Mouse (Mus musculus) myocyte (in vitro differentiated cells): Measurements from ENCODE around the gene Prg2.

Experiments
- CEBPB ChIP-seq: IDR thresholded peaks from 2 replicates; pipeline ENCODE4 v1.6.1; 2011; ENCODE audit warnings: mild to moderate bottlenecking, moderate library complexity; ENCODE audit not compliant: poor library complexity, insufficient read depth, severe bottlenecking
- E2F4 ChIP-seq: IDR thresholded peaks from one replicate; pipeline ENCODE4 v1.6.1; 2011; ENCODE audit warnings: mild to moderate bottlenecking, control low read depth, moderate library complexity; ENCODE audit not compliant: insufficient read depth
- MAX ChIP-seq: IDR thresholded peaks from one replicate; pipeline ENCODE4 v1.6.1; 2011; ENCODE audit warnings: low read depth, mild to moderate bottlenecking, control low read depth
- MYOD1 ChIP-seq, 3 experiments: IDR thresholded peaks; one replicate each; pipeline ENCODE4 v1.6.1; 2011; ENCODE audit warnings: control low read depth in 2 of 3, low read depth in 2 of 3, mild to moderate bottlenecking in 2 of 3, moderate library complexity in 1 of 3; ENCODE audit not compliant: insufficient read length in 2 of 3, control insufficient read depth in 1 of 3
- MYOG ChIP-seq, 3 experiments: IDR thresholded peaks; one replicate each; pipeline ENCODE4 v1.6.1; 2011; ENCODE audit warnings: control low read depth in 2 of 3, low read depth in 2 of 3, mild to moderate bottlenecking in 2 of 3; ENCODE audit not compliant: insufficient read length in 2 of 3, control insufficient read depth in 1 of 3, insufficient read depth in 1 of 3
- POLR2A ChIP-seq: IDR thresholded peaks from one replicate; pipeline ENCODE4 v1.6.1; 2011; ENCODE audit warnings: low read depth, mild to moderate bottlenecking, control low read depth, moderate library complexity; ENCODE audit not compliant: insufficient read length
- POLR2AphosphoS2 ChIP-seq: IDR thresholded peaks from one replicate; pipeline ENCODE4 v1.6.1; 2011; ENCODE audit warnings: low read depth, control low read depth; ENCODE audit not compliant: insufficient read length
- REST ChIP-seq: IDR thresholded peaks from one replicate; pipeline ENCODE4 v1.6.1; 2011; ENCODE audit warnings: mild to moderate bottlenecking, control low read depth, moderate library complexity; ENCODE audit not compliant: insufficient read depth, insufficient read length
- SRF ChIP-seq: IDR thresholded peaks from one replicate; pipeline ENCODE4 v1.6.1; 2011; ENCODE audit warnings: low read depth; ENCODE audit not compliant: control insufficient read depth, insufficient read length
- TCF12 ChIP-seq: IDR thresholded peaks from one replicate; pipeline ENCODE4 v1.6.1; 2011; ENCODE audit warnings: mild to moderate bottlenecking, control low read depth; ENCODE audit not compliant: poor library complexity, insufficient read depth, severe bottlenecking
- TCF3 ChIP-seq: IDR thresholded peaks from one replicate; pipeline ENCODE4 v1.6.1; 2011; ENCODE audit warnings: low read depth, control low read depth; ENCODE audit not compliant: insufficient read length
- USF1 ChIP-seq: IDR thresholded peaks from one replicate; pipeline ENCODE4 v1.6.1; 2011; ENCODE audit warnings: low read depth, mild to moderate bottlenecking, control low read depth, moderate library complexity

DNA sequence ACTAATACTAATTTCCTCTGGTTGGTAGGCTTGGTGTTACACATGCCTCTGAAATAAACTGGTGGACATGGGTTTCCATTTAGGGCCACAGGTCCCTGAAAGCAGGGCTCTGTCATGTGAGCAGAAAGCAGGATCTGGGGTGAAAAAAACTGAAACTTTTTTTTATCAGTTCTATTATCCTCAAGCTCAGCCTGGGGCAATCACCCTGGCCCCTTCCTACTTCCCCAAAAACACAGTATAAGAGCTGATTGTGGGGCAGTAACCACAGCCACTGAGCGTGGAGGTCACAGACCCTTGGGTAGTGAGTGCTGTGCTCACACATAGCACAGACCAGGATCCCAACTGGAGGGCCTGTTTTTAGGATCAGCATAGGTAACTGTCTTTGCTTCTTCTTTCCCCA is 7.7 kb downstream of the Prg2 start, which contains the start of gene Prg3:
- no peak for TF ChIP-seq USF1
- TF ChIP-seq POLR2A, result no peak
- TF ChIP-seq POLR2AphosphoS2, result no peak
- no peak for TF ChIP-seq TCF12
- no peak for TF ChIP-seq CEBPB
- TF ChIP-seq MAX, result no peak
- TF ChIP-seq E2F4, result no peak
- no peak for TF ChIP-seq TCF3
- TF ChIP-seq MYOD1 (IDR thresholded peaks at IDR 0.05; ENCODE audit: control insufficient read depth in 1 of 3, insufficient read length in 2 of 3, low read depth in 2 of 3), result no peak
- TF ChIP-seq MYOG (IDR thresholded peaks at IDR 0.05; ENCODE audit: control insufficient read depth in 1 of 3, insufficient read depth in 1 of 3, insufficient read length in 2 of 3, low read depth in 2 of 3), result no peak
- no peak for TF ChIP-seq SRF
- TF ChIP-seq REST, result no peak
